Mouse (Mus musculus) left cerebral cortex, postnatal 4 days (tissue): Measurements from ENCODE around the gene Adat2. TPM values are rescaled to one million over a fixed set of nuclear protein-coding genes. Genes with fewer than 3 reads are reported as not detected.

Experiments used
- DNase-seq: peaks from one replicate; pipeline ENCODE4 v3.0.0-alpha.2; 2022
- intact Hi-C: fragments of 180-260 bp; cut with DNase I; formaldehyde crosslinking; loops from one replicate; pipeline ENCODE4 v1.15.1; 2025
- total RNA-seq, 2 experiments: library from RNA; stranded (reverse); gene quantifications; 2 replicates each; pipeline ENCODE4 v1.2.3; 2021

Adat2 gene
- total RNA-seq, 2 experiments from 2014 or later: 8.9 to 9.7 TPM

- intact Hi-C loops: no loop called here
These were observed 39.5 kb downstream of the Adat2 start for GRCm38 (mm10) chr10:13592196-13592595.

GRCm38 (mm10) chr10:13593529-13593928 lies 40.8 kb downstream of the Adat2 start:
- no peak for DNase-seq
- intact Hi-C loops: no loop called here

More at GRCm38 (mm10) chr10:13592196-13592595, 39.5 kb downstream of the Adat2 start:
- no peak for DNase-seq

- DNase-seq: no peak
- intact Hi-C loops: no loop called here
These were observed 43.4 kb downstream of the Adat2 start for GRCm38 (mm10) chr10:13596073-13596472.

GRCm38 (mm10) chr10:13596866-13597265 lies 44.2 kb downstream of the Adat2 start:
- no peak for DNase-seq
- intact Hi-C loops: no loop called here

GRCm38 (mm10) chr10:13597491-13597890 lies 44.8 kb downstream of the Adat2 start:
- intact Hi-C loops: no loop called here
- no peak for DNase-seq

- peak; percentile 17 for DNase-seq
- intact Hi-C loops: no loop called here
These were observed 48.2 kb downstream of the Adat2 start for GRCm38 (mm10) chr10:13600926-13601325.

Other genes with a start within 250 kb of the Adat2 start
- gene Phactr2, start 78.5 kb upstream of the Adat2 start, total RNA-seq: 10 to 100 TPM; 12.5 to 14.1 TPM
- 10 to 100 TPM; 28.4 to 30.1 TPM for gene Fuca2, start 53.4 kb upstream of the Adat2 start, total RNA-seq
- gene Pex3, start 248 bp downstream of the Adat2 start, total RNA-seq: 10 to 100 TPM; 23.4 to 25.5 TPM